9 mouse cellular contexts compared by ENCODE assay signal in the genomic region with DNA sequence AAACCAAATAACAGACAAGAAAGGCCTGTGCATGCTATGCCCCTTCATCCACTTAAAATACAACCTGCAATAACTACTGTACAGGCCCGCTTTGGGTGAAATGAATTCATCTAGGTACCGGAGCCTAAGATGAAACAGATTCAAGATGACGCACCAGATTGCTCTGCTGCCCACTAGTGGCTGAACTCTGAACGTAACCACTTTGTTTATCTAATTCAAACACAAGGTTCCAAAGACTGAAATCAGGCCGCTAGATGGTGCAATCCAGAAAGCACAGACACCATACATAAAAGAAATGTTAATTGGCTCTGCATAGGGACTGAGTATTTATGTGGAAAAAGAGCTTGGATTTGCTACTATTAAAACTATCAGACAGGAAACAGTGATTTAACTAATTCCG. TPM values are rescaled to one million over a fixed set of nuclear protein-coding genes. Genes with fewer than 3 reads are reported as not detected.
DNase-seq lines count a peak whose midpoint lies in the region; ATAC-seq and TF ChIP-seq lines count a peak whose summit lies in the region.
"Had no signal": no experiment of that assay in that cellular context is flagged by ENCODE, and none has a peak within 500 bp of the region (broad histone marks: within the 10 kb centered on the region; RNA-seq: fewer than 3 reads in every experiment).

No protein-coding gene starts in this region.

- no peak overlapping the region for H3ac ChIP-seq in C2C12 (ENCODE audit: control insufficient read depth, insufficient read length, low read depth)

- no peaks in the 10 kb centered on the region for H3K9me3 ChIP-seq in kidney, embryonic 14.5 days (ENCODE audit: control insufficient read depth, low read length)
- H3K9me3 ChIP-seq in limb, embryonic 14.5 days (ENCODE audit: control insufficient read depth, low read length): no peaks in the 10 kb centered on the region

- peaks cover 99% of the 10 kb centered on the region for H3K36me3 ChIP-seq in C2C12 (ENCODE audit: control insufficient read depth, insufficient read depth)
- H3K36me3 ChIP-seq in kidney, embryonic 14.5 days (ENCODE audit: control insufficient read depth, insufficient read depth, low read length): peaks cover 96% of the 10 kb centered on the region
- peaks cover 86% of the 10 kb centered on the region for H3K36me3 ChIP-seq in limb, embryonic 14.5 days (ENCODE audit: control insufficient read depth, insufficient read depth, low read length)

- peak; percentile 90 for DNase-seq in adrenal gland, postnatal 10 days
- DNase-seq in embryo, embryonic 9.5 days (ENCODE audit: extremely low spot score): peak; percentile 64
- peak; percentile 52 to 84 for DNase-seq in gastrocnemius, postnatal 4 days (ENCODE audit: low spot score in 2 of 2)
- DNase-seq in limb, embryonic 14.5 days (ENCODE audit: low spot score): peak; percentile 93
- DNase-seq in spleen, postnatal 4 days (ENCODE audit: low spot score in 2 of 2): peak; percentile 84 to 92

- peak; percentile 27 for TF ChIP-seq CTCF in C2C12 (IDR thresholded peaks at IDR 0.05; ENCODE audit: control insufficient read depth, insufficient read depth, insufficient read length)

- ATAC-seq in kidney, embryonic 14.5 days (ENCODE audit: low FRiP score, low TSS enrichment): peak; percentile 66; the same call in 1 of the 2 replicates
- peak; percentile 50; the same call in 1 of the 2 replicates for ATAC-seq in limb, embryonic 14.5 days (ENCODE audit: low FRiP score, low read depth)
- ATAC-seq in monocyte, adult 5-6 weeks (replicated peaks; ENCODE audit: insufficient number of reproducible peaks, low FRiP score, low TSS enrichment, poor library complexity, severe bottlenecking): peak; percentile 93

- H3K27me3 ChIP-seq in C2C12 (ENCODE audit: control insufficient read depth, insufficient read depth, insufficient read length): no peaks in the 10 kb centered on the region
- no peaks in the 10 kb centered on the region for H3K27me3 ChIP-seq in kidney, embryonic 14.5 days (ENCODE audit: control insufficient read depth, insufficient read depth, low read length)
- H3K27me3 ChIP-seq in limb, embryonic 14.5 days (ENCODE audit: control insufficient read depth, insufficient read depth, low read length): no peaks in the 10 kb centered on the region

- no peak overlapping the region for H3K4me2 ChIP-seq in kidney, embryonic 14.5 days (replicated peaks; ENCODE audit: low read depth, low read length)
- H3K4me2 ChIP-seq in limb, embryonic 14.5 days (replicated peaks; ENCODE audit: low read depth, low read length, severe bottlenecking): no peak overlapping the region

- 47% methylated on average over 6 of the region's 6 CpGs for WGBS in kidney, embryonic 14.5 days
- 38% methylated on average over 6 of the region's 6 CpGs for WGBS in limb, embryonic 14.5 days

- no peaks in the 10 kb centered on the region for H3K4me1 ChIP-seq in kidney, embryonic 14.5 days (ENCODE audit: control insufficient read depth, insufficient read depth, low read length)
- H3K4me1 ChIP-seq in limb, embryonic 14.5 days (ENCODE audit: control insufficient read depth, insufficient read depth, low read length): no peaks in the 10 kb centered on the region

- peaks cover 33% of the 10 kb centered on the region for H3K79me3 ChIP-seq in C2C12 (ENCODE audit: low read depth)

- peaks cover 77% of the 10 kb centered on the region for H3K79me2 ChIP-seq in C2C12 (ENCODE audit: control insufficient read depth, insufficient read depth)

- H3K4me3 ChIP-seq in C2C12 (ENCODE audit: insufficient read depth, poor library complexity, severe bottlenecking): no peak overlapping the region
- no peak overlapping the region for H3K4me3 ChIP-seq in kidney, embryonic 14.5 days (ENCODE audit: low read length)
- H3K4me3 ChIP-seq in limb, embryonic 14.5 days (replicated peaks; ENCODE audit: low read length): no peak overlapping the region
- H3K4me3 ChIP-seq: erythroblast, embryonic 14.5 days had no signal

- H3K27ac ChIP-seq in kidney, embryonic 14.5 days (ENCODE audit: low read depth, low read length): no peak overlapping the region
- no peak overlapping the region for H3K27ac ChIP-seq in limb, embryonic 14.5 days (replicated peaks; ENCODE audit: low read depth, low read length)

- H3K9ac ChIP-seq in kidney, embryonic 14.5 days (ENCODE audit: low read depth, low read length): no peak overlapping the region
- H3K9ac ChIP-seq in limb, embryonic 14.5 days (ENCODE audit: low read depth, low read length, severe bottlenecking): no peak overlapping the region

- no peak for TF ChIP-seq POLR2A in limb, embryonic 14.5 days (IDR thresholded peaks at IDR 0.05; ENCODE audit: borderline replicate concordance, extremely low read depth, insufficient read depth, insufficient read length)

TF ChIP-seq in C2C12, 6 proteins besides CTCF, POLR2A, EP300 and RAD21:
- no peak for TF ChIP-seq FOSL1 (IDR thresholded peaks at IDR 0.05; ENCODE audit: insufficient read depth, low read length, poor library complexity, severe bottlenecking)
- no peak for TF ChIP-seq MYOD1 (IDR thresholded peaks at IDR 0.05; ENCODE audit: control insufficient read depth, insufficient read length, low read depth)
- TF ChIP-seq CEBPB (IDR thresholded peaks at IDR 0.05; ENCODE audit: low read depth): no peak
- TF ChIP-seq MAX (IDR thresholded peaks at IDR 0.05): no peak
- TF ChIP-seq USF1 (IDR thresholded peaks at IDR 0.05; ENCODE audit: low read depth): no peak
- no peak for TF ChIP-seq MYOG (IDR thresholded peaks at IDR 0.05; ENCODE audit: control insufficient read depth, extremely low read depth, insufficient read length)

RNA-seq across cellular contexts. Expression of gene Ddx21, which starts 11.9 kb away (rescaled TPM):
- 55.3 TPM for polyA plus RNA-seq in C2C12 (2012; fragmentation: generic; extraction: Trizol)
- total RNA-seq in adrenal gland, postnatal 10 days (2021): 10 to 100 TPM; 52.2 to 54.8 TPM
- total RNA-seq in gastrocnemius, postnatal 4 days (2021): 10 to 100 TPM; 34.9 to 41.2 TPM
- 23.4 and 36.3 TPM in 2 replicates for polyA plus RNA-seq in kidney, embryonic 14.5 days (2014; fragmentation: Nextera tagmentation; extraction: Ambion mirVana)
- 35.3 and 43.5 TPM in 2 replicates for polyA plus RNA-seq in limb, embryonic 14.5 days (2012; rRNA removed)
- 26.0 and 26.8 TPM in 2 replicates for polyA plus RNA-seq in limb, embryonic 14.5 days (2014; fragmentation: Nextera tagmentation; extraction: Ambion mirVana)
- 120 to 158 TPM (median 138 TPM) in 3 replicates for total RNA-seq in monocyte, adult 5-6 weeks (2017)

RNA-seq across cellular contexts. Expression of gene Kif1bp, which starts 11.9 kb away (rescaled TPM):
- 21.5 TPM for polyA plus RNA-seq in C2C12 (2012; fragmentation: generic; extraction: Trizol)
- 10 to 100 TPM; 35.0 to 36.9 TPM for total RNA-seq in adrenal gland, postnatal 10 days (2021)
- total RNA-seq in gastrocnemius, postnatal 4 days (2021): 10 to 100 TPM; 29.4 to 31.0 TPM
- 32.4 and 41.5 TPM in 2 replicates for polyA plus RNA-seq in kidney, embryonic 14.5 days (2014; fragmentation: Nextera tagmentation; extraction: Ambion mirVana)
- polyA plus RNA-seq in limb, embryonic 14.5 days (2012; rRNA removed): 35.1 and 36.1 TPM in 2 replicates
- 44.6 and 46.1 TPM in 2 replicates for polyA plus RNA-seq in limb, embryonic 14.5 days (2014; fragmentation: Nextera tagmentation; extraction: Ambion mirVana)
- total RNA-seq in monocyte, adult 5-6 weeks (2017): 8.9 to 19.4 TPM (median 13.1 TPM) in 3 replicates
